ENCODE assay signal across 11 mouse cellular contexts in genomic region chr13:56671206-56671605, GRCm38 (mm10). TPM values are rescaled to one million over a fixed set of nuclear protein-coding genes. Genes with fewer than 3 reads are reported as not detected.
A peak's percentile ranks its signal among the peaks of the same experiment; 100 is the strongest.
DNase-seq lines count a peak whose midpoint lies in the region; ATAC-seq and TF ChIP-seq lines count a peak whose summit lies in the region.
"Had no signal": no experiment of that assay in that cellular context is flagged by ENCODE, and none has a peak within 500 bp of the region (broad histone marks: within the 10 kb centered on the region; RNA-seq: fewer than 3 reads in every experiment).

No protein-coding gene starts in this region.

- H3K4me3 ChIP-seq in lung, postnatal 0 days (ENCODE audit: low read depth, low read length) = no peak overlapping the region
- no peak overlapping the region for H3K4me3 ChIP-seq in liver, postnatal 0 days (ENCODE audit: low read depth, low read length)
- H3K4me3 ChIP-seq: erythroblast, embryonic 14.5 days had no signal

- 36% methylated on average over 11 of the region's 11 CpGs for WGBS in lung, postnatal 0 days
- 73% methylated on average over 11 of the region's 11 CpGs for WGBS in liver, postnatal 0 days (ENCODE audit: insufficient replicate concordance)

- no peak for TF ChIP-seq CTCF in lung, postnatal 0 days (IDR thresholded peaks at IDR 0.05)
- TF ChIP-seq CTCF in liver, postnatal 0 days (IDR thresholded peaks at IDR 0.05; ENCODE audit: low read depth) = no peak

- no peak overlapping the region for H3K4me2 ChIP-seq in lung, postnatal 0 days (replicated peaks; ENCODE audit: low read depth, low read length)
- H3K4me2 ChIP-seq in liver, postnatal 0 days (ENCODE audit: low read depth, low read length) = no peak overlapping the region
- H3K4me2 ChIP-seq: liver, embryonic 11.5 days had no signal

- intact Hi-C loops in heart, postnatal 36 days (cut with DNase I) = no loop called here

- H3K36me3 ChIP-seq in lung, postnatal 0 days (ENCODE audit: insufficient read depth, low read length) = no peaks in the 10 kb centered on the region
- no peaks in the 10 kb centered on the region for H3K36me3 ChIP-seq in liver, postnatal 0 days (replicated peaks; ENCODE audit: insufficient read depth, low read length)

- peak; percentile 21 for DNase-seq in heart, adult 8-10 months (ENCODE audit: low spot score)
- no peak for DNase-seq in heart, postnatal 36 days
- peak; percentile 24 to 30 for DNase-seq in right cerebral cortex, adult 2 months (ENCODE audit: low spot score in 2 of 2)
- DNase-seq in right cerebral cortex, postnatal 4 days = no peak
- peak; percentile 45 for DNase-seq in lung, postnatal 0 days (ENCODE audit: low spot score)
- DNase-seq in telencephalon, adult 2 months (ENCODE audit: low read depth, low spot score) = peak; percentile 19
- no peak for DNase-seq in liver, postnatal 0 days
- DNase-seq in thymus, postnatal 25 days = no peak
- DNase-seq: midbrain, embryonic 14.5 days had no signal

- H3K27me3 ChIP-seq in lung, postnatal 0 days (replicated peaks; ENCODE audit: insufficient read depth, low read length) = no peaks in the 10 kb centered on the region
- no peaks in the 10 kb centered on the region for H3K27me3 ChIP-seq in liver, postnatal 0 days (ENCODE audit: insufficient read depth, low read length)

- no peak for TF ChIP-seq EP300 in lung, postnatal 0 days (IDR thresholded peaks at IDR 0.05)
- TF ChIP-seq EP300 in liver, postnatal 0 days (IDR thresholded peaks at IDR 0.05; ENCODE audit: low read depth) = no peak

- no peak overlapping the region for H3K9ac ChIP-seq in lung, postnatal 0 days (replicated peaks; ENCODE audit: low read depth)
- no peak overlapping the region for H3K9ac ChIP-seq in liver, postnatal 0 days (replicated peaks)

- H3K27ac ChIP-seq in lung, postnatal 0 days (ENCODE audit: low read length) = no peak overlapping the region
- H3K27ac ChIP-seq in liver, postnatal 0 days (ENCODE audit: low read depth) = no peak overlapping the region

- ATAC-seq in lung, postnatal 0 days = peak; percentile 75
- ATAC-seq in liver, postnatal 0 days = no peak

- no peaks in the 10 kb centered on the region for H3K4me1 ChIP-seq in lung, postnatal 0 days (ENCODE audit: insufficient read depth, low read depth, low read length)
- no peaks in the 10 kb centered on the region for H3K4me1 ChIP-seq in liver, postnatal 0 days (ENCODE audit: insufficient read depth)

- H3K9me3 ChIP-seq in lung, postnatal 0 days (ENCODE audit: low read length) = no peaks in the 10 kb centered on the region
- H3K9me3 ChIP-seq in liver, postnatal 0 days (ENCODE audit: low read length) = no peaks in the 10 kb centered on the region

RNA-seq across cellular contexts. Expression of gene Smad5, which starts 31.6 kb away (rescaled TPM):
- total RNA-seq in heart, adult 8-10 months (2022) = 10 to 100 TPM; 28.0 to 32.0 (median 28.8) TPM
- total RNA-seq in heart, postnatal 36 days (2021) = 10 to 100 TPM; 30.6 to 30.7 TPM
- 16.6 and 16.9 TPM in 2 replicates for polyA plus RNA-seq in lung, postnatal 0 days (2015; fragmentation: Nextera tagmentation; extraction: Ambion mirVana)
- polyA plus RNA-seq in liver, postnatal 0 days (2015; fragmentation: Nextera tagmentation; extraction: Ambion mirVana) = 3.5 and 3.8 TPM in 2 replicates

Comparison
In these comparisons a context has a peak if more than half of its experiments do, and no peak if none do; other contexts are left out.
1. DNase-seq: peak in heart, adult 8-10 months (single experiment), right cerebral cortex, adult 2 months (2 of 2), lung, postnatal 0 days (single experiment) and telencephalon, adult 2 months (single experiment); none in heart, postnatal 36 days (0 of 2), right cerebral cortex, postnatal 4 days (single experiment), liver, postnatal 0 days (single experiment) and thymus, postnatal 25 days (single experiment).